Mouse (Mus musculus) liver, embryonic 14.5 days (tissue): ENCODE data around the gene Osbpl3. TPM values are rescaled to one million over a fixed set of nuclear protein-coding genes. Genes with fewer than 3 reads are reported as not detected.

Source experiments
- ATAC-seq: fragments of 200-750 bp; cut with Nextera tagmentation; 2 replicates; pipeline ENCODE4 v1.8.0; 2017; ENCODE audit warnings: moderate number of reproducible peaks, mild to moderate bottlenecking, moderate library complexity; ENCODE audit not compliant: insufficient read depth
- DNase-seq, 3 experiments: peaks; one replicate each; pipeline ENCODE4 v3.0.0-alpha.2; 2012 to 2013; ENCODE audit warnings: low read depth in 3 of 3, low spot score in 3 of 3
- H3K27ac ChIP-seq: fragments of 300-500 bp; sonication (generic); 2 replicates; pipeline ENCODE4 v1.5.1; 2014; ENCODE audit warnings: moderate library complexity, mild to moderate bottlenecking, control low read depth, inconsistent platforms
- H3K27me3 ChIP-seq: fragments of 300-500 bp; sonication (generic); 2 replicates; pipeline ENCODE4 v1.6.1; 2014; ENCODE audit warnings: mild to moderate bottlenecking, low read length, moderate library complexity; ENCODE audit not compliant: control insufficient read depth, insufficient read depth
- H3K36me3 ChIP-seq: fragments of 300-500 bp; sonication (generic); replicated peaks from 2 replicates; pipeline ENCODE4 v1.6.1; 2014; ENCODE audit warnings: low read depth; ENCODE audit not compliant: control insufficient read depth, insufficient read depth
- H3K4me1 ChIP-seq, 2 experiments: fragments of 200-500 bp in 1 of 2; fragments of 300-500 bp in 1 of 2; sonication (generic) in 1 of 2; replicated peaks; 2 replicates each; pipeline ENCODE4 v1.6.1; 2012 to 2014; ENCODE audit warnings: antibody characterized with exemption in 1 of 2, inconsistent platforms in 1 of 2, low read length in 1 of 2; ENCODE audit not compliant: control insufficient read depth in 2 of 2, insufficient read depth in 2 of 2
- H3K4me2 ChIP-seq: fragments of 300-500 bp; sonication (generic); 2 replicates; pipeline ENCODE4 v1.6.1; 2014; ENCODE audit warnings: low read depth, mild to moderate bottlenecking, control low read depth, moderate library complexity
- H3K4me3 ChIP-seq, 2 experiments: fragments of 200-500 bp in 1 of 2; fragments of 300-500 bp in 1 of 2; sonication (generic) in 1 of 2; 2 replicates each; pipeline ENCODE4 v1.5.1; 2012 to 2014; ENCODE audit warnings: low read depth in 2 of 2, low read length in 2 of 2, mild to moderate bottlenecking in 2 of 2, control low read depth in 1 of 2, inconsistent platforms in 1 of 2, moderate library complexity in 1 of 2; ENCODE audit not compliant: insufficient read depth in 1 of 2
- H3K9ac ChIP-seq: fragments of 300-500 bp; sonication (generic); replicated peaks from 2 replicates; pipeline ENCODE4 v1.6.1; 2014; ENCODE audit warnings: mild to moderate bottlenecking, control low read depth, moderate library complexity
- H3K9me3 ChIP-seq: fragments of 300-500 bp; sonication (generic); 2 replicates; pipeline ENCODE4 v1.6.1; 2016; ENCODE audit warnings: low read length, mixed read lengths; ENCODE audit not compliant: control insufficient read depth
- CTCF ChIP-seq: IDR thresholded peaks from 2 replicates; pipeline ENCODE4 v1.5.1; 2016; ENCODE audit warnings: antibody characterized with exemption, low read depth, control low read depth
- EP300 ChIP-seq: IDR thresholded peaks from 2 replicates; pipeline ENCODE4 v1.6.1; 2016; ENCODE audit warnings: antibody characterized with exemption, low read depth
- WGBS: fragments of 180-500 bp; shearing (Covaris S2); extraction: QIAGEN DNeasy Blood & Tissue Kit; methylation state at CpG from one replicate; pipeline ENCODE4 v1.1.7; 2014; ENCODE audit not compliant: insufficient replicate concordance; 5-methylcytosine and 5-hydroxymethylcytosine counted together
- polyA plus RNA-seq, 2 experiments: library from polyadenylated mRNA; depleted of rRNA in 1 of 2; stranded (reverse) in 1 of 2; unstranded in 1 of 2; fragments of >200 nt; fragmentation: Nextera tagmentation in 1 of 2; extraction: Ambion mirVana in 1 of 2; gene quantifications; 2 replicates each; pipeline versions ENCODE4 v1.2.1 to v1.2.3; 2012 to 2014

Osbpl3 gene
- polyA plus RNA-seq, 2 experiments: 0.60 to 0.70 TPM

- no peak overlapping the region for H3K9ac ChIP-seq
- H3K27ac ChIP-seq: no peak overlapping the region
- no peaks in the 10 kb centered on the region for H3K27me3 ChIP-seq
- DNase-seq: no peak
- no peak for TF ChIP-seq EP300
- TF ChIP-seq CTCF: no peak
- no peaks in the 10 kb centered on the region for H3K9me3 ChIP-seq
- no peaks in the 10 kb centered on the region for H3K36me3 ChIP-seq
- H3K4me2 ChIP-seq: no peak overlapping the region
- no peak for ATAC-seq
- 70% methylated on average over 8 of the region's 8 CpGs for WGBS
- H3K4me1 ChIP-seq: no peaks in the 10 kb centered on the region
- H3K4me3 ChIP-seq: no peak overlapping the region
Measured at GRCm38 (mm10) chr6:50364364-50364763, 91.6 kb downstream of the Osbpl3 start.

- TF ChIP-seq EP300 (no peak), CTCF (no peak)
- Histone ChIP-seq H3K4me3 (no peak overlapping the region), H3K9ac (no peak overlapping the region), H3K4me1 (peaks cover 0 to under 1% of the 10 kb centered on the region in 2 experiments; a peak in 1 of 4 replicates), H3K27me3 (no peaks in the 10 kb centered on the region), H3K9me3 (no peaks in the 10 kb centered on the region), H3K36me3 (no peaks in the 10 kb centered on the region), H3K4me2 (no peak overlapping the region), H3K27ac (no peak overlapping the region)
- ATAC-seq (no peak), DNase-seq (no peak)
- 69% methylated on average over 5 of the region's 5 CpGs for WGBS
Measured at GRCm38 (mm10) chr6:50363385-50363784, 92.6 kb downstream of the Osbpl3 start.

GRCm38 (mm10) chr6:50362704-50363261 is 93.2 kb downstream of the Osbpl3 start:
- no peak for ATAC-seq
- Histone ChIP-seq H3K4me2 (no peak overlapping the region), H3K9me3 (no peaks in the 10 kb centered on the region), H3K27ac (no peak overlapping the region), H3K36me3 (no peaks in the 10 kb centered on the region), H3K9ac (no peak overlapping the region), H3K4me1 (peaks cover 0 to 2% of the 10 kb centered on the region in 2 experiments; a peak in 1 of 4 replicates), H3K27me3 (no peaks in the 10 kb centered on the region), H3K4me3 (no peak overlapping the region)
- WGBS: 44% methylated on average over 4 of the region's 4 CpGs
- DNase-seq: no peak
- TF ChIP-seq EP300: no peak
- no peak for TF ChIP-seq CTCF

DNA sequence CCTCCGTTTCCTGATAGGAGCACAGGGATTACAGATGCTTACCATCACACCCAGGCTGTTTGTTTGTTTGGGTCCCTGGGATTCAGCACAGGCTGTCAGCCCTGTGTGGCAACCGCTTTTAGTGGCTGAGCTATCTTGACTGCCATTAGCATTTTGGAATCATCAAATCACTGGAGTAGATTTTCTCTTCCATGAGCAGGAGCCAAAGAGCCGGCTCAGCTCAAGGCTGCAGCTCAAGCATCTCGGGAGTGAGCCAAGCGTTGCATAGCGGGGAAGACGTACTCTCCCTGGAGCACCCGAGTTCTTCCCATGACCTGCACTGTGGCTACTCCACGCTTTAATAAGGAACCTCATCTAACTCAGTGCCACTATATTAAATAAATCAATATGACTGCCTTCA is 93.8 kb downstream of the Osbpl3 start:
- Histone ChIP-seq H3K36me3 (no peaks in the 10 kb centered on the region), H3K27me3 (no peaks in the 10 kb centered on the region), H3K4me3 (no peak overlapping the region), H3K9ac (no peak overlapping the region), H3K4me1 (peaks cover 0 to 2% of the 10 kb centered on the region in 2 experiments; a peak in 1 of 4 replicates), H3K4me2 (no peak overlapping the region), H3K9me3 (no peaks in the 10 kb centered on the region), H3K27ac (no peak overlapping the region)
- ATAC-seq (no peak), DNase-seq (no peak)
- TF ChIP-seq CTCF (no peak), EP300 (no peak)
- WGBS: 70% methylated on average over 9 of the region's 9 CpGs

- Histone ChIP-seq H3K9me3 (no peaks in the 10 kb centered on the region), H3K27ac (no peak overlapping the region), H3K4me2 (no peak overlapping the region), H3K4me1 (peaks cover 0 to 6% of the 10 kb centered on the region in 2 experiments; a peak in 2 of 4 replicates), H3K27me3 (no peaks in the 10 kb centered on the region), H3K36me3 (no peaks in the 10 kb centered on the region), H3K4me3 (no peak overlapping the region), H3K9ac (no peak overlapping the region)
- no peak for DNase-seq
- TF ChIP-seq CTCF (no peak), EP300 (no peak)
- WGBS: 73% methylated on average over 16 of the region's 16 CpGs
- ATAC-seq: no peak
Measured at GRCm38 (mm10) chr6:50358104-50358679, 97.8 kb downstream of the Osbpl3 start.
